Mouse (Mus musculus) neural tube, embryonic 13.5 days (tissue): Measurements from ENCODE around the gene Osgepl1. TPM values are rescaled to one million over a fixed set of nuclear protein-coding genes. Genes with fewer than 3 reads are reported as not detected.
A peak's percentile ranks its signal among the peaks of the same experiment; 100 is the strongest.
"Not testable (repeated sequence)": the region's sequence is repeated elsewhere in the genome, so short reads cannot be mapped to it uniquely, and the experiment has no call there.

Experiments
- ATAC-seq: fragments of 200-750 bp; cut with Nextera tagmentation; 2 replicates; pipeline ENCODE4 v1.8.0; 2017; ENCODE audit warnings: low read depth, mild to moderate bottlenecking, moderate TSS enrichment, moderate library complexity
- H3K27ac ChIP-seq: fragments of 300-500 bp; sonication (generic); replicated peaks from 2 replicates; pipeline ENCODE4 v1.5.1; 2015; ENCODE audit warnings: moderate library complexity, mild to moderate bottlenecking, inconsistent platforms
- H3K27me3 ChIP-seq: fragments of 300-500 bp; sonication (generic); 2 replicates; pipeline ENCODE4 v1.6.1; 2015; ENCODE audit warnings: mild to moderate bottlenecking, inconsistent platforms
- H3K36me3 ChIP-seq: fragments of 300-500 bp; sonication (generic); 2 replicates; pipeline ENCODE4 v1.6.1; 2015; ENCODE audit warnings: mild to moderate bottlenecking, inconsistent platforms
- H3K4me1 ChIP-seq: fragments of 300-500 bp; sonication (generic); replicated peaks from 2 replicates; pipeline ENCODE4 v1.6.1; 2015; ENCODE audit warnings: inconsistent platforms
- H3K4me2 ChIP-seq: fragments of 300-500 bp; sonication (generic); 2 replicates; pipeline ENCODE4 v1.6.1; 2015; ENCODE audit warnings: inconsistent platforms, mild to moderate bottlenecking, moderate library complexity
- H3K4me3 ChIP-seq: fragments of 300-500 bp; sonication (generic); 2 replicates; pipeline ENCODE4 v1.5.1; 2015; ENCODE audit warnings: mild to moderate bottlenecking, inconsistent platforms
- H3K9ac ChIP-seq: fragments of 300-500 bp; sonication (generic); 2 replicates; pipeline ENCODE4 v1.6.1; 2015; ENCODE audit warnings: moderate library complexity, mild to moderate bottlenecking, inconsistent platforms
- H3K9me3 ChIP-seq: fragments of 300-500 bp; sonication (generic); 2 replicates; pipeline ENCODE4 v1.6.1; 2016; ENCODE audit warnings: inconsistent platforms
- WGBS: fragments of 180-500 bp; shearing (Covaris S2); methylation state at CpG from one replicate; pipeline ENCODE4 v1.1.7; 2015; 5-methylcytosine and 5-hydroxymethylcytosine counted together
- polyA plus RNA-seq: library from polyadenylated mRNA; unstranded; fragments of >200 nt; fragmentation: Nextera tagmentation; extraction: Ambion mirVana; gene quantifications from 2 replicates; pipeline ENCODE4 v1.2.1, GENCODE M21; 2015

Gene Osgepl1
- polyA plus RNA-seq = 21.9 and 23.7 TPM in 2 replicates

DNA sequence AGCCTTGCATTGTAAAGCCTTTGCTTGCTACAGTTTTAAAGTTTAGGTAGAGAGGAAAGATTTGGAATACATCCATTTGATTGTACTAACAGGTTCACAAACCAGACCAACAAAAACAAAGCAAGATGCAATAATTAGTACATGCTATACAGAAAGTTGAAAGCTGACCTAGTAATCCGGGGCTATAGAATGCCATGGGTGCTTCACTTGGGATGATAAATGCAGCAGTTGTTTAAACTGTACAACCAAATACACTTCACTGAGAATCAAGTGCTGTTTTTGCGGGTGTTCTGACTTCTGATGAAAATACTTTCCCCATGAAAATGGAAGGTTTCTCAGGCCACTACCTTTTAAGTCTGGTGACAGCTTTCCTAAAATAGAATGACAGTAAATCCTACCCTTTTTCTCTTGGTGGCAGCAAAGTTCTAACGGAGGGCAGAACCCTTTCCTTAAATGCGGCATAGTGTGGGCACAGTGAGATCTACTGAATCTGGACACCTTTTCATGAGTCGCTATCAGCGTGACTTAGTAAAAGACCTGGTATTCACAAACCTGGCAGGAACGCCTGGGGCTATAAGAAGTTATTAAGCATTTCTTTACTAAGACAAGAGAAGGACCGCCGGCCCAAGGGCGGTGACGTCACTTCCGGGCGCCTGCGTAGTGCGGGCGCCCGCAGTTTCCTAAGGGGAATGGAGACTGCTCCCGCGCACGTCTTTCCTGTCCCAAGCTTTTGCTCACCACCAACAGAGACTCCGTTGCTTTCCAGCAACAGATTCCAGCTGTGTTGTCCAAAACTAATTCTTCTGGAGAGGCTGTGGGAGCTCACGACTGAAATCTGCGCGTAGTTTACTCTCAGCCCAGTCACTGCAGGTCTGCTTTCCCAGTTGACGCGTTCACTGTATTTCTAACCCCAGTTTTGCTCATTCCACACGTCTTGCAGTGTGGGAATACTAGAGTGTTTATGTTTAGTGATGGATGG lies at the start of gene Osgepl1:
Gene Osgepl1, plus strand, starts transcription at position 636 of the 979 bp plus-strand sequence.
- peaks cover 12% of the 10 kb centered on the region for H3K4me1 ChIP-seq
- peak within 1 kb of the TSS; percentile 67 for H3K4me2 ChIP-seq
- H3K27me3 ChIP-seq = no peaks in the 10 kb centered on the region
- WGBS = 2% methylated on average over 27 of the region's 27 CpGs
- peak within 1 kb of the TSS; percentile 83 for H3K9ac ChIP-seq
- ATAC-seq = peak; percentile 99
- H3K36me3 ChIP-seq = peaks cover 20% of the 10 kb centered on the region
- peak within 1 kb of the TSS; percentile 68 for H3K4me3 ChIP-seq
- H3K9me3 ChIP-seq = no peaks in the 10 kb centered on the region
- peak within 1 kb of the TSS; percentile 83 for H3K27ac ChIP-seq

DNA sequence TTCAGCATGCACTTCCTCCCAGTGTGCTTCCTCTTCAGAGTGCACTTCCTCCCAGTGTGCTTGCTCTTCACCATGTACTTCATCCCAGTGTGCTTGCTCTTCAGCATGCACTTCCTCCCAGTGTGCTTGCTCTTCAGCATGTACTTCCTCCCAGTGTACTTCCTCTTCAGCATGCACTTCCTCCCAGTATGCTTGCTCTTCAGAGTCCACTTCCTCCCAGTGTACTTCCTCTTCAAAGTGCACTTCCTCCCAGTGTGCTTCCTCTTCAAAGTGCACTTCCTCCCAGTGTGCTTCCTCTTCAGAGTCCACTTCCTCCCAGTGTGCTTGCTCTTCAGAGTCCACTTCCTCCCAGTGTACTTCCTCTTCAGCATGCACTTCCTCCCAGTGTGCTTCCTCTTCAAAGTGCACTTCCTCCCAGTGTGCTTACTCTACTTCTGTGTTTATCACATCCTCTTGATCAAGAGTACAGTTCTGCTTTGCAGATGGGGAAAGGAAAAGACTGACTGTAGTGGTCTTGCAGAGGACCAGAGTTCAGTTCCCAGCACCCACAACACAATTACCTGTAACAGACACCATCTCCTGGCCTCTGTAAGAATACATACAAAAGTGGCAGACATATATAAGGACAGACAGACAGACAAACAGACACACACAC lies 48.3 kb upstream of the Osgepl1 start:
- not testable (repeated sequence) for ATAC-seq

DNA sequence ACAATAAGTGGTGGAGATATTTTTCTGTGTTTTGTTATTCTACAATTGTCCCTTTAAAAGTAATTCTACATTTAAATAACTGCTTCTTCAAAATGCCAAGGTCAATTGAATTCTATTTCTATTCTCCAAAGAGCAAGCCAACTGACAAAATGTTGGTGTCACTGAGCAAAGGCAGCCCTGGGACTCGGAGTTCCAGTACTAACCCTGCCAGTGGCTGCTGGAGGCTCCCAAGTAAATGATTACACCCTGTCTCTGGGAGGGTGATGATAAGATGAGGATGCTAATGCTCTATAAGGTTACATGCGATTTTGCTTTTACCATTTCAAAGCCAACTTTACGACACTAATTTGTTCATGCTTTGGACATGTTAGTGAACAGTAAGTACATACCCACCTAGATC lies 43.5 kb upstream of the Osgepl1 start:
- Histone ChIP-seq H3K27ac (no peak overlapping the region), H3K4me1 (no peaks in the 10 kb centered on the region), H3K4me3 (no peak overlapping the region), H3K9me3 (no peaks in the 10 kb centered on the region), H3K27me3 (no peaks in the 10 kb centered on the region), H3K36me3 (peaks cover 5% of the 10 kb centered on the region), H3K4me2 (no peak overlapping the region), H3K9ac (no peak overlapping the region)
- no peak for ATAC-seq
- 93% methylated on average over 3 of the region's 3 CpGs for WGBS

More for the DNA sequence above, 48.3 kb upstream of the Osgepl1 start:
- H3K4me3 ChIP-seq, H3K4me1 ChIP-seq, H3K9ac ChIP-seq, H3K27ac ChIP-seq, H3K27me3 ChIP-seq, H3K9me3 ChIP-seq, H3K36me3 ChIP-seq, H3K4me2 ChIP-seq: not testable (repeated sequence)

DNA sequence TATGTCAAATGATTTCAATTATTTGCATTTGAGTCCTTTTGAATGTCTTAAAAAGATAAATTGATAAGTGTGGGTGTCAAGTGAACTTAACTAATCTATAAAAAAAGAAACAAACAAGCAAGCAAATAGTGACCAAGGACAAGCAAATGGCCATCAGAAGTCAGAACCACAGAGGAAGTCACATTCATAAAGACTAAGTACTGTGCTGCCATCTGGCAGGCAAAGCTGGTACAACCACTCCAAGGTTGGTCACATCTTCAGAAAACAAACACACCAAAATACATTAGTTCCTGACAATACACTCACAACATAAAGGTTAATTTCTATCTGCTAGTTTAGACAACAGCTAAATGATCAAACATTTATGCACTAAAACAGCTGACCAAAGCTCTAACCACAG lies 40.8 kb upstream of the Osgepl1 start:
- no peak overlapping the region for H3K9ac ChIP-seq
- no peak for ATAC-seq
- no peaks in the 10 kb centered on the region for H3K27me3 ChIP-seq
- H3K4me3 ChIP-seq = no peak overlapping the region
- H3K27ac ChIP-seq = no peak overlapping the region
- H3K36me3 ChIP-seq = no peaks in the 10 kb centered on the region
- no peaks in the 10 kb centered on the region for H3K9me3 ChIP-seq
- no peaks in the 10 kb centered on the region for H3K4me1 ChIP-seq
- H3K4me2 ChIP-seq = no peak overlapping the region

DNA sequence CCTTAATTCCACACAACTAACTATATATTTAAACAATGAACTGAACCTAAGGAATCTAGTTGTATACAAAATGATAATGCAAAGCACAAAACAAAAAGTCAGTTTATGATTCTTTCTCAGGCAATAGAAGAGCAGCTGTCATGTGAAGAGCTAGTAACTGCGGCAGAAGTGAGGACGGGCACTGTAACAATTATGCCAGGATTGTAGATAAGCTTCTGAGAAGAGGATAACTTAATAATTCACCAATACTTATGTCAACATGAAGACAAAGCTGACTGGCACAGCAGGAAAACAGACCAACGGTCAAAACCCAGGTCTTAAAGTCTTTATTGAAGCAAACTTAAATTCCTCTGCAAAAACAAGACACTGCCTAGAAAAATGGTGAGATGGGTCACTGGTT lies 22.2 kb upstream of the Osgepl1 start:
- no peak for ATAC-seq
- H3K4me2 ChIP-seq = no peak overlapping the region
- H3K4me1 ChIP-seq = 0 out of 2 replicates have a peak, but pooled peaks cover 4% of the 10 kb centered on the region
- no peaks in the 10 kb centered on the region for H3K36me3 ChIP-seq
- no peak overlapping the region for H3K9ac ChIP-seq
- no peak overlapping the region for H3K27ac ChIP-seq
- H3K9me3 ChIP-seq = no peaks in the 10 kb centered on the region
- 91% methylated on average over 3 of the region's 3 CpGs for WGBS
- H3K4me3 ChIP-seq = no peak overlapping the region
- no peaks in the 10 kb centered on the region for H3K27me3 ChIP-seq

DNA sequence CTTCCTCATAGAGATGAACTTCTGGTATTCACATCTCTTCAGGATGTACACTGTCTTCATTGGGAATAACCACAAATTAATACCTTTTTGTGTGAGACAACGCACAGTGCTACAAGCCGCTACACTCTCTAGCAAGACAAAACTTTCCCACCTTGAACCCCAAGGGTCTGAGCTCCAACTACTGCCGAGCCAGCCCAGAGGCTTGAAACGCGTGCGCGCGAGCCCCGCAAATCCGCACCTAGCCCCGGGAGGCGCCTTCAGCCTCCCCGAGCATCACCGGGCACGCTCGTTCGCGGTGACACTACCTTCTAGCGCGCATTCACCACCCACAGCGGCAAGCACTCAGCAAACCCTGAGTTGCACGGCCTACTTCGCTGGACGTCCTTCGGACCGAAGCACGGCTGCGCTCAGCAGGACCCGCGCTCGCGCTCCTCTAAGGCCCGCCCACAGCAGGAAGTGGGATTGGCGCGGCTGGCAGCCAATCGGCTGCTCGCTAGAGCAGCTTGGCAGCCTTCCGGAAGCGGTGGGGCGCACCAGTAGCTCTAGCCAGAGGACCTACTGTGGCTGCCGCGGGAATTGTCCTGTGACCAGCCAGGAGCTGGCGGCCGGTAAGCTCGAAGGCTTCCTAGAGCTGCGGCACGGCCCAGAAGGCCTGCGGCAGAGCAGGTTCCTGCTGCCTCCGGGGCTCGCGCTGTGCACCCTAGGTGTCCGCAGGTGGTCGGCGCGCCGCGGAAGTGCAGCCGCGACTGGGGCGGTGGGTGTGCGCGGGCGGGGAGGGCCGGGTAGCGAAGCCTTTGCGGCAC lies 16.6 kb upstream of the Osgepl1 start, which contains the start of the genes Pms1, Ormdl1 and Gm28778:
Gene Pms1, minus strand, starts transcription at position 438 of the 803 bp plus-strand sequence.
Gene Ormdl1, plus strand, starts transcription at position 515 of the 803 bp plus-strand sequence.
Gene Gm28778, plus strand, starts transcription at position 531 of the 803 bp plus-strand sequence.
- Histone ChIP-seq H3K9me3 (no peaks in the 10 kb centered on the region), H3K27me3 (no peaks in the 10 kb centered on the region), H3K4me2 (peak within 1 kb of the TSS; percentile 66), H3K4me1 (peaks cover 19% of the 10 kb centered on the region), H3K27ac (peak within 1 kb of the TSS; percentile 87), H3K4me3 (peak within 1 kb of the TSS; percentile 88), H3K9ac (peak within 1 kb of the TSS; percentile 85), H3K36me3 (no peaks in the 10 kb centered on the region)
- ATAC-seq = peak; percentile 100
- WGBS = under 1% methylated on average over 66 of the region's 66 CpGs

DNA sequence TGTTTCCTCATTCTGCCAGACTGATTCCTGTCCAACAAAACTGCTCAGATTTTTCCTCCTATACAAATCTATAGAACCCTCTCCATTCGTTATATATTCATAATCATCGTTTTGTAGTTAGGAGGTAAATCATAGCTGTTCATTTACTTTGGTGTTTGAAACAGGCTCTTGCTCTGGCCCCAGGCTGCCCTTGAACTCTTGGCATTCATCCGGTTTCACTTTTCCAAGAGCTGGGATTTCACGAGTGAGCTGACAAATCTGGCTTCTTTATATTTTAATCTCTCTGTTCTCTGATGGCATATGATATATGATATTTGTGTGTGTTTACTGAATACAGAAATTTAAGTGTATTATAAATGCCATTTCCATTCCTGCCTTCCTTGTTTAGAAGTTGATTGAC lies 12.9 kb upstream of the Osgepl1 start:
- no peaks in the 10 kb centered on the region for H3K36me3 ChIP-seq
- no peak overlapping the region for H3K4me2 ChIP-seq
- no peaks in the 10 kb centered on the region for H3K27me3 ChIP-seq
- no peak overlapping the region for H3K4me3 ChIP-seq
- 85% methylated on average over 4 of the region's 4 CpGs for WGBS
- ATAC-seq = no peak
- H3K27ac ChIP-seq = no peak overlapping the region
- H3K4me1 ChIP-seq = peaks cover 19% of the 10 kb centered on the region
- no peak overlapping the region for H3K9ac ChIP-seq
- no peaks in the 10 kb centered on the region for H3K9me3 ChIP-seq

DNA sequence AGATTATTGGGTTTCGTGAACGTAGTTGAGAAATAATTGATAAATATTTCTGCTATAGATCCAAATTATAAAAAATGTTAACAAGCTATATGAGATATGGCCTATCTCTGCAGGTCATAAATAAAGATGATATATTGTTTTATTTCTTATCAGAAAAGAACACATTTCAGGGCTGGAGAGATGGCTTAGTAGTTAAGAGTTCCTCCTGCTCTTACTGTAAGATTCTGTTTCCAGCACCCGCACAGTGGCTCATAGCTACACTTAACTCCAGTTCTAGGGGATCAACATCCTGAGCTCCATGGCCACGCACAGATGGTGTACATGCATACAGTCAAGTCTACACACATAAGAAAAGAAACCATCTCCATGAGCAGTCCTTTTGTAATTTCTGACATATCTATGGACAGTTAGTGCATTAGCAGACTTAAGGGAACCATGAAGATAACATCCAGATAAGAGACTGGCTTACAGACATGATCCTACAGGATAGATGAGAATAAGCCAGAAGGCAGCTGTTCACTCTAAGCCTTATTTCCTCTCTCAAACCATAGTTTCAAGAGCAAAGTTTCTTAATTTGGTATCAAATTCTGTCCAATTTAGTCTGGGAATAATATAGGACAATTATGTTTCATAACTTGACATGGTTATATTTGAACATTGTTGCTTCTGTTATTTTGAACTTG lies 8.4 kb downstream of the Osgepl1 start:
- Histone ChIP-seq H3K27me3 (no peaks in the 10 kb centered on the region), H3K9ac (no peak overlapping the region), H3K4me1 (no peaks in the 10 kb centered on the region), H3K4me3 (no peak overlapping the region), H3K27ac (no peak overlapping the region), H3K36me3 (peaks cover 44% of the 10 kb centered on the region), H3K9me3 (no peaks in the 10 kb centered on the region), H3K4me2 (no peak overlapping the region)
- ATAC-seq = no peak
- 97% methylated on average over 4 of the region's 4 CpGs for WGBS

DNA sequence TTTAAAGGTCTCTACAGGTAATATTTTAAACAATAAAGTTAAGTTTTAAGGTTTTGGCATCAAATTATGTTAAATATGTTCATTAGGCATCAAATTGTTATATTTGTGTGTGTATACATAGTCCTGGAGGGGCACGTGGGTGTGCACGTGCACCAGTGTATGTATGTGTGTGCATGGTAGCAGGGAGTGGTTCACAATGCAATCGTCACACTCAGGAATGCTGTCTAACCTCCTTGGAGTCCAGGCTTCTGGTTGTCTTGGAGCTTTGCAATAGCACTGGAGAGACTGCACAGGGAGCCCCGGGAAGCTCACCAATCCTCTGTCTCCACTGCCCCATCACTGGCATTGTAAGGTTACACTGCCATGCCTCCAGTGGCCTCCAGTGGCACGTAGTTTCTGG lies 9.8 kb downstream of the Osgepl1 start:
- Histone ChIP-seq H3K4me2 (no peak overlapping the region), H3K9ac (no peak overlapping the region), H3K27me3 (no peaks in the 10 kb centered on the region), H3K36me3 (peaks cover 36% of the 10 kb centered on the region), H3K27ac (no peak overlapping the region), H3K4me1 (no peaks in the 10 kb centered on the region), H3K9me3 (no peaks in the 10 kb centered on the region), H3K4me3 (no peak overlapping the region)
- 94% methylated on average over 5 of the region's 5 CpGs for WGBS
- no peak for ATAC-seq

DNA sequence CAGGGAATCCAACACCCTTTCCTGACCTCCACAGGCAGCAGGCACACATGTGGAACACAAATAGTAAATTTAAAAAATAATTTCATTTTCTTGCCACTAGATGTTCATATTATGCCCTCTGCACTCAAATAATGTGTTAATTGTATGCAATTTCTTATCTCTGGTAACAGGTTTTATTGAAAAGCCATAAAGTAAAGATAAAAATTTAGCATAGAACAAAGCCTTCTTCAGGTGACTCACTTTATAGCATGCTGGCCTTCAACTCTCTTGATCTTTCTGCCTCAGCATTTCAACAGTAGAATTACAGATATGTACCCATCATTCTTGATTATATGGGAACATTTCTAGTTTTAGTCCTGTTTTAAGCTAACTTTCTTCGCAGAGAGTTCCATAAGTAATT lies 10.9 kb downstream of the Osgepl1 start:
- Histone ChIP-seq H3K9ac (no peak overlapping the region), H3K27me3 (no peaks in the 10 kb centered on the region), H3K36me3 (peaks cover 32% of the 10 kb centered on the region), H3K9me3 (no peaks in the 10 kb centered on the region), H3K27ac (no peak overlapping the region), H3K4me3 (no peak overlapping the region), H3K4me1 (no peaks in the 10 kb centered on the region), H3K4me2 (no peak overlapping the region)
- ATAC-seq = no peak
- 100% methylated on average over 1 of the region's 1 CpGs for WGBS

- no peak for ATAC-seq
- no peak overlapping the region for H3K27ac ChIP-seq
- WGBS = 93% methylated on average over 5 of the region's 5 CpGs
- H3K9ac ChIP-seq = no peak overlapping the region
- H3K27me3 ChIP-seq = no peaks in the 10 kb centered on the region
- H3K36me3 ChIP-seq = peaks cover 30% of the 10 kb centered on the region
- H3K9me3 ChIP-seq = no peaks in the 10 kb centered on the region
- no peak overlapping the region for H3K4me2 ChIP-seq
- no peaks in the 10 kb centered on the region for H3K4me1 ChIP-seq
- no peak overlapping the region for H3K4me3 ChIP-seq
These were observed 11.5 kb downstream of the Osgepl1 start for GRCm38 (mm10) chr1:53324827-53325494.
